Mouse (Mus musculus) heart, postnatal 0 days (tissue): ENCODE data around the gene Ehmt2.

Source experiments
- CTCF ChIP-seq: IDR thresholded peaks from 2 replicates; pipeline ENCODE4 v1.5.1; 2016; ENCODE audit warnings: antibody characterized with exemption, control low read depth, low read depth
- EP300 ChIP-seq: IDR thresholded peaks from 2 replicates; pipeline ENCODE4 v1.6.1; 2016; ENCODE audit warnings: antibody characterized with exemption, low read depth

DNA sequence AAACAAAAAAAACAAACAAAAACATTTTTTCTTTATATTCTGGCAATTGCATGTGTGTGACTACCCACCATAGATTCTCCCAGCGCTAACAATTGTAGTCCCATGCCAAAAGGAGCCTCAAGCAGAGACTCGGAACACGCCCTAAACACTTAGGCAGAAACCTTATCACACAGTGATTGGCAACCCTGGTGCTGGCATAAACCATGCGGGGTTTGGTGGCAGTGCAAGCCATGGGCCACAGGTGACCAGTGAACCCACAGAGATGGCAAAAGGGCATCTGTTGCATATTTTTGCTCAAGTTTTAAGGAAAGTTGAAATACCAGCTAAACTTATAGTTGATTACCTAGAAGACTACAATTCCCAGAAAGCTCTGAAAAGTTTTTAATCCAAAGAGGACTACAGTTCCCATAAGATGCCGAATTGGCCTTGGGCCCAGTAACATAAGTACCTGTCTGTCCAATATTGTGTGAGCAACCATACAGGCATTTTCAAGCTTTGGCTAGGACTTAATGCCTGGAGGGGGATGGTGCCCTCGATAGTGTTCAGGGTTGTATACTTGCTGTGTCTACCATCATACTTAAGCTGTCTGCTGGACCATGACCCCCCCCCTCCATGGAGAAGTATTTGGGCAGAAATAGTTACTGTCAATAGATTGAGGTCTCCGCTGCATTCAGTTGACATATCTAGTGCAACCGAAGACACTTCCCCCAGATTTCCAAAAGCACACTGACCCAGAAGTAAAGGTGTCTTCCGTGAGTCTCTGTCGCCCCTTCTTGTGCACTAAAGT lies 703 bp upstream of the Ehmt2 start:
- TF ChIP-seq CTCF (no peak), EP300 (no peak)
